Mouse (Mus musculus) CD4-positive, CD25-positive, alpha-beta regulatory T cell, adult 9 weeks (primary cell): ENCODE measurements around the gene B4gat1. TPM values are rescaled to one million over a fixed set of nuclear protein-coding genes. Genes with fewer than 3 reads are reported as not detected.

Experiments
- polyA plus RNA-seq: library from polyadenylated mRNA; unstranded; fragments of 100-300 nt; shearing (Covaris generic); gene quantifications from one replicate; pipeline ENCODE4 v1.2.1, GENCODE M21; 2017

Gene B4gat1
- 17.2 TPM for polyA plus RNA-seq

DNA sequence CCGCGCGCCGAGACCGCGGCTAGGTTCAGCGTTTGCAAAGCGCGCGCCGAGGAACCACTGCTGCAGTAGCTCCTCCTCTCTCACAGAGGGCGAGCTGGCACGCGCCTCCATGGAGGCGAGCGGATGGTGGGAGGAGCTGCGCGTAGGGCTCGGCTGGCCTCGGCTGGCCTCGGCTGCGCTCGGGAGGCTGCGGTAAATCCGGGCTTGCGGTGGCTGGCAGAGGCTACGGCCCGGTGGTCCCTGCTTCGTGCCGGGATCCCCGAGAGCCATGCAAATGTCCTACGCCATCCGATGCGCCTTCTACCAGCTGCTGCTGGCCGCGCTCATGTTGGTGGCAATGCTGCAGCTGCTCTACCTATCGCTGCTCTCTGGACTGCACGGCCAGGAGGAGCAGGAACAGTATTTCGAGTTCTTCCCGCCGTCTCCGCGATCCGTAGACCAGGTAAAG, at the start of gene B4gat1, which contains the start of gene AC124502.3:
Gene B4gat1, plus strand, starts transcription at position 118 of the 448 bp plus-strand sequence.
Gene AC124502.3, plus strand, starts transcription at position 183 of the 448 bp plus-strand sequence.

DNA sequence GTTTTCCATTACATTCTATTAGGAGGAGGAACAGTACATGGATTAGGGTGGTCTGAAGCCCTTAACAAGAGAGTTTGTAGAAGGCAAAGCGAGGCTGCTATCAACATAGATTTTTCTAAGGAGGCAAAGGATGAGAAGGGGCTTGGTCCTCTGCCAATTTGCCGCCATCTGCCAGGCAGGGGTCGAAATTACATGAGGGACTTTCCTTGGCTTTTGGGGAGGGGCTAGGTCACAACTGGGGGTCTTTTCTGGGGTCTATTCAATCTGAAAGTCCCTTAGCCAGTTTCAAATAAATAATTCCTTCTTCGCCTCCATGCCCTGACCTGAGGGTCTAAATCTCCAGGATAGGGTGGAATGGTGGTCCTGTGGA, 48.4 kb upstream of the B4gat1 start, which contains the start of gene Npas4:
Gene Npas4, minus strand, starts transcription at position 61 of the 370 bp plus-strand sequence.

DNA sequence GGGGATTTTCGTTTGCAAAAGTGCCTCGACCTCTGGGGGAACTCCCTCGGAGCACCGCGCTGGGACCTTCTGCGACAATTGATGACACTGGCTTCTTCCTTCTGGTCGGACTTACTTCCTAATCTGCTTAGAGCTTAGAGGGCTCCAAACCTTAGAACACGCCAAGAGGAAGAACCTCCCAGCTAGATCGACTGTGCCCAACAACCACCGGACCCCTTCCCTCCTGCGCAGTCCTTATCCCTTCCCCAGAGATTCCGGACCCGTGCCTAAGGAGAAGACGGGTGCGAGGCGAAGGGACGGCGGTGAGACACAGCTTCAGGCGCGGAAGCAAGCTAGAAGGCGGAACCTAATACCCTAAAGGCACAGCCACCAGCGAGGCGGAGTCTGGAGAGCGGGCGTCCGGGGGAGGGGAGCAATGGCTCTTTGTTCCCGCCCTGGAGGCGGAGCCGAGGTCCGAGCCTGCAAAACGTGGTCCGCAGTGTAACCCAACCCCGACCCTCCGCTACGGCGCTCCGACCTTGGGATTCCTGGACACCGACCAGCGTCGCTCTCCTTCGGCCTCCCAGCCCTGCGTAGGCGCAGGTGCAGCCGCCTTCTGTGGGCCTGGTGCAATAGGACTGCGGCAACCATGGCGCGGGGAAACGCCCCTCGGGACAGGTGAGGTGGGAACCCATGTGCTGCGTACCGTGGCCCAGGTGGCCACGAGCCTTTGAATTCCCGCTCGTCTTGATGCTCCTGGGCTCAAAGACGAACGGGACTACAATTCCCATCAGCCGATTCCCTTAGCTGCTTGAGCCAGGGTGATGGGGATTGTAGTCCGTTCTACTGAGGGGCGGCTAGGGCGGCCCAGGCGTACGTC, 14.8 kb upstream of the B4gat1 start, which contains the start of gene Slc29a2:
Gene Slc29a2, plus strand, starts transcription at position 240 of the 859 bp plus-strand sequence.

DNA sequence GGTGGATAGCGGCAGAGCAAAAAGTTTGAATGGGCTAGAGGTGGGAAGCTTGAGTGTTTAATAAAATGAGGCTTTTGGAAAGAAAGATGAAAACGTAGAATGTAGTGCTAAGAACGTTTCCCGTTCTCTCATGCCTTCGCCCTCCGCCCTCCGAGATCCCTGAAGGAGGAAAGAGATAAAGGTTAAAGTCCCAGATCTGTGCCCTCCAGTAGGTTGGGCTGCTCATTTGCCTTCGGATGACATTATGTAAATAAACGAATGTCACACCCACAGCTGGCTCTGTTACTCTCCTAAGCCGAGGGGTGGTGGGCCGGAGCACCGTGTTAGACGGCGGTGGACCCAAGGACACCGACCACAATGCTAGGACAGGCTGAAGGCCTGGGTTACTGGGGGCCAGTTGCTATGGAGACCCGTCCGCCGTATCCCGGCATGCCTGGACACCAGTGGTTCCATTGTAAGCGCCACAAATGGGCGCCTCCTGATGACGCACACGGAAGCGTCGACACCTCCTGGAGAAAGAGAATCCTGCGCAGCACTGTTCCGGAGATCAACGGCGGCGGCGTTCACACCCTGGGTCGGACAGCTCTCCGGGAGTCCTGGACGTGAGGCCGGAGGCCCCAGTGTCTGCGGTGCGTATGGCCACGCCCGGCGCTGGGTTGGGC, 2.4 kb downstream of the B4gat1 start, which contains the start of gene Brms1:
Gene Brms1, plus strand, starts transcription at position 493 of the 662 bp plus-strand sequence.

DNA sequence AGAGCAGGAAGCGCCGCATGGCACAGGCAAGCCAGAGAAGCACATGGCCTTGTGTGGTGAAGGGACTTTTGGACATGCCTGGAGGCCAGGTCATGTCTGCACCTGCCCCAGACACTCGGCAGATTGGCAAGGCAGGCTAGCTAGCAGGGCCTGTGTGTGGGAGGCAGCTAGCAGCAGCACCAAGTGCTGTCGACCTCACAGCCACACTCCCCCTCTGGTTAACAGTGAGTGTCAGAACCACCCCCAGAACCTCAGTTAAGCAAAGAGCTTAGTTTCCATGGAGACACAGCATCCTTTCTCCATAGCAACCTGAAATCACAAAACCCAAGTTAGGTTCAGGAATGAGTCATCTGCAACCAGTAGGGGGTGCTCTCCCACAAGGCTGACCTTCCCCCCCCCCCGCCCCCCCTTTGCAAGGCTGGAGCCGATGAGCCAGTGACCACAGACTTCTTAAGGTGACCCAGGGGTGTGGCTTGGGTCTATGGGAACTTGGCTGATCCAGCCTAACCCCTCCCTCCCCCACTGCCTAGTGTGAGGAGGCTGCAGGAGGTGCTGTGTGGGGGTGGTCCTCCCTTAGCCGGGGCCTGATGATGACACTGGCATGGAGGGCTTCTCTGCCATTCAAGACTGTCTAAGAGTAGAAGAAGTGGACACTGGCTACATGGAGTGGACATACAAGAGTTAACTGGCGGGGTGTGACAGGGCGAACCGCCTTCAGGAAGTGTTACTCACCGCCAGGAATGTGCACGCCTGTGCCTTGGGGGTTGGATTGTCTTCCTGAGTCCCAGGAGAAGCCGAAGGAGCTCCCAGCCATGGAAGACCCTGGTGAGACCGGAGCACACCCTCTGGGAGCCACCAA, 11.7 kb downstream of the B4gat1 start, which contains the start of gene Rin1:
Gene Rin1, plus strand, starts transcription at position 435 of the 859 bp plus-strand sequence.

DNA sequence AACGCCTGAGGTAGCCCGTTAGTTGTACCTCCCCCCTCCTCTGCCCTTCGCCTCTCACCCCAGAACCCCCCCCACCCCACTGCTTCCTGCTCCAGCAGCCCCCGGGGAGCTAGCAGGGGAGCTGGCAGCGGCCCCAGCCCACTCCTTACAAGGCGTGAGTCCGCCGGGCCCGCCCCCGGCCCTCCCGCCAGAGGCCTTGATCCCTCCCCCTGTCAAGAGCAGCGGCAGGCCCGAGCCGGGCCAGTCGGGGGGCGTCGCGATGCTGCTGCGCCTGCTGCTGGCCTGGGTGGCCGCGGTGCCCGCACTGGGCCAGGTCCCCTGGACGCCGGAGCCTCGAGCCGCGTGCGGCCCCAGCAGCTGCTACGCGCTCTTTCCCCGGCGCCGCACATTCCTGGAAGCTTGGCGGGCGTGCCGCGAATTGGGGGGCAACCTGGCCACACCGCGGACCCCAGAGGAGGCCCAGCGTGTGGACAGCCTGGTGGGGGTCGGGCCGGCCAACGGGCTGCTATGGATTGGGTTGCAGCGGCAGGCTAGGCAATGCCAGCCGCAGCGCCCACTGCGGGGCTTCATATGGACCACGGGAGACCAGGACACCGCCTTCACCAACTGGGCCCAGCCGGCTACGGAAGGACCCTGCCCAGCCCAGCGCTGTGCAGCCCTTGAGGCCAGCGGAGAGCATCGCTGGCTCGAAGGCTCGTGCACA, 29.4 kb downstream of the B4gat1 start, which contains the start of gene Cd248:
Gene Cd248, plus strand, starts transcription at position 212 of the 703 bp plus-strand sequence.

DNA sequence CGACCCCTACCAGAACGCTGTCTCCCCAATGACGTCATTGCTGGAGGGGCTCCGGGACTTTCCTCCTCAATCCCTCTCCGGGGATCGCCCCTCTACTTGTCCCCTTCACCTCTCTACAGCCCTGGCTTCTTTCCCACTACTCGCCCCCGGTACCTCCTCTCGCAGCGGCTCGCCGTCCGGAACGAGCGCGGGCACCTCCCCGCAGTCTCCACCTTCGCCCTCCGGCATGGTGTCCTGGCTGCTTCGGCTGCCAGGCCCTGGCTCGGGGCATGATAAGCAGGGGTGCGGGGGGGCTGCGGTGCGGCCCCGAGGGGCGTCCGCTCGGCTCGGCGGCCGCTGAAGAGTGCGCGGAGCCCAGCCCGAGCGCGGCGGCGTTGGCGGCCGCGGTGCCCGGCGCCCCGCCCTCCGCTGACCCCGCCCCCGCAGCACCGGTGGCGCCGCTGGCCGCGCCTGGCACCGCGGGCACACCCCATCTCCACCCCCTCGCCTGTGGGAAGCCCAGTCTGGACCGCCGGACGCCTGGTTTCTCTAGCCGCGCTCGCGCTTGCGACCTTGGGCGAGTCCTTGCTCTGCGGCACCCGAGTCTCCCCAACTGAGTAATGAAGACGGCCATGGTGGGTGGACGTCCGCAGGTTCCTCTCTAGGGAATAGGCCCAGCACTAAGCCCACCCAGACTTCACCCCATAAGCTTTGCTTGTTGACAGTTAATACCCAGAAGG, 46.7 kb downstream of the B4gat1 start, which contains the start of gene Tmem151a:
Gene Tmem151a, minus strand, starts transcription at position 387 of the 719 bp plus-strand sequence.

DNA sequence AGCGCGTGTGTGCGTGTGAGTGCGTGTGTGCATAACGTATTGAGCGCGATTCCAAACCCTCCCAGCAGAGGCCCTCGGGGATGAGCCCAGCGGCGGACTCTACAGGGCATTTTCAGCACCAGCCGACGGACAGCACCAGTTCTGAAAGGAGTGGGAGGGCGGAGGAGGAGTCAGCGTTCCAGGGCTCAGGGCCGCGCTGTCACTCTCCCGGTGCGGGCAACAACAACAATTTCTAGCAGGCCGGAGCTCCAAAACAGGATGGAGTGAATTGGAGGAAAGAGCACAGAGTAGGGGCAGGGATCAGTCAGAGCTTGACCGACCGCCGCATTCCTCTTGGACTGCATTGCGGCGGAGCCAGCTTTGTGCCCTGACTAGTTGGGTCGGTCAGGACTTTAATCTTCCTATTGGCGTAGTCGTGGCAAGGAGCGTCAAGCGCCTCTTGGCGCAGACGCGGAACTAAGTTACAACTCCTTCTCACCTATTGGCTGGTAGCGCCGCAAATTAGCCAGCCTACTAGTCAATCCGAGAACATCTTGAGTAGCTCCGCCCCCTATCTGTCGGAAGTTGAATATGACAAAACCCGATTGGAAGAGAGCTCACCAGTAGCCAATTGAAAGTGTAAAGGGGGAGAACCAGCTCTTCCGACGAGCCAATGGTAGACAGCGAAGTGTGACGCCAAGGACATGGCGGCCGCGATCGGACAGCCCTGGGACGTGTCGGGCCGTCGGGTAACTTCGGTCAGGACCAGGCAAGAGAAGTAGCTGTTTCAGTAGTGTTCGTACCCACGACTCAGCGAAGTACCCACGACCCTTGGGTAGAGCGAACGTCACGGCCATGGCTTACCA, 49.5 kb downstream of the B4gat1 start, which contains the start of gene Yif1a:
Gene Yif1a, plus strand, starts transcription at position 655 of the 845 bp plus-strand sequence.

Other genes with a start within 250 kb of the B4gat1 start
- gene Rbm4, start 244.9 kb upstream of the B4gat1 start, polyA plus RNA-seq: 58.4 TPM
- 28.0 TPM for gene Gm21992, start 227.2 kb upstream of the B4gat1 start, polyA plus RNA-seq
- 67.0 TPM for gene Rbm14, start 227.2 kb upstream of the B4gat1 start, polyA plus RNA-seq
- 165 TPM for gene Ccs, start 199.5 kb upstream of the B4gat1 start, polyA plus RNA-seq
- 0.09 TPM for gene Ccdc87, start 199.5 kb upstream of the B4gat1 start, polyA plus RNA-seq
- 4.7 TPM for gene Ctsf, start 183.7 kb upstream of the B4gat1 start, polyA plus RNA-seq
- gene Actn3, start 160.9 kb upstream of the B4gat1 start, polyA plus RNA-seq: 0.12 TPM
- gene Zdhhc24, start 160.2 kb upstream of the B4gat1 start, polyA plus RNA-seq: 5.9 TPM
- 0.76 TPM for gene Bbs1, start 132.2 kb upstream of the B4gat1 start, polyA plus RNA-seq
- 136 TPM for gene Dpp3, start 110.5 kb upstream of the B4gat1 start, polyA plus RNA-seq
- gene Peli3, start 95.7 kb upstream of the B4gat1 start, polyA plus RNA-seq: 0.53 TPM
- 80.2 TPM for gene Mrpl11, start 76.7 kb upstream of the B4gat1 start, polyA plus RNA-seq
- 1.1 TPM for gene Npas4, start 48.5 kb upstream of the B4gat1 start, polyA plus RNA-seq
- 2.7 TPM for gene Slc29a2, start 15.0 kb upstream of the B4gat1 start, polyA plus RNA-seq
- gene AC124502.3, start 65 bp downstream of the B4gat1 start, polyA plus RNA-seq: 1.9 TPM
- 109 TPM for gene Brms1, start 2.5 kb downstream of the B4gat1 start, polyA plus RNA-seq
- gene Rin1, start 11.7 kb downstream of the B4gat1 start, polyA plus RNA-seq: 0.30 TPM
- gene Cd248, start 29.3 kb downstream of the B4gat1 start, polyA plus RNA-seq: not detected
- not detected for gene Tmem151a, start 46.7 kb downstream of the B4gat1 start, polyA plus RNA-seq
- gene Yif1a, start 49.7 kb downstream of the B4gat1 start, polyA plus RNA-seq: 86.1 TPM
- 1.5 TPM for gene Cnih2, start 59.7 kb downstream of the B4gat1 start, polyA plus RNA-seq
- gene Rab1b, start 68.2 kb downstream of the B4gat1 start, polyA plus RNA-seq: 267 TPM
- 5.4 TPM for gene Klc2, start 79.7 kb downstream of the B4gat1 start, polyA plus RNA-seq
- 15.1 TPM for gene Pacs1, start 234.3 kb downstream of the B4gat1 start, polyA plus RNA-seq